Mouse (Mus musculus) megakaryocyte, embryonic 14.5 days (primary cell): ENCODE measurements around the gene Atxn7l3b.

ENCODE experiments used
- FLI1 ChIP-seq: IDR thresholded peaks from 2 replicates; pipeline ENCODE4 v1.6.1; 2012; ENCODE audit warnings: low read length, inconsistent platforms, mixed read lengths
- GATA1 ChIP-seq: IDR thresholded peaks from 3 replicates; pipeline ENCODE4 v1.6.1; 2012; ENCODE audit warnings: mixed read lengths, low read length, inconsistent platforms, borderline replicate concordance

- TF ChIP-seq FLI1 (no peak), GATA1 (no peak)
These were observed 44.7 kb upstream of the Atxn7l3b start for GRCm38 (mm10) chr10:112973286-112974026.
